Mouse (Mus musculus) liver, embryonic 14.5 days (tissue): ENCODE results near the gene Cav2.

ENCODE experiments used
- CTCF ChIP-seq: IDR thresholded peaks from 2 replicates; pipeline ENCODE4 v1.5.1; 2016; ENCODE audit warnings: antibody characterized with exemption, low read depth, control low read depth
- EP300 ChIP-seq: IDR thresholded peaks from 2 replicates; pipeline ENCODE4 v1.6.1; 2016; ENCODE audit warnings: antibody characterized with exemption, low read depth

- TF ChIP-seq CTCF (no peak), EP300 (no peak)
These were observed 34.0 kb upstream of the Cav2 start for GRCm38 (mm10) chr6:17246959-17247358.
